Mouse (Mus musculus): ENCODE data around the gene Prrc2a. TPM values are rescaled to one million over a fixed set of nuclear protein-coding genes. Genes with fewer than 3 reads are reported as not detected.

Gene Prrc2a
- polyA plus RNA-seq, 1 experiment from 2014 or later = 51.5 TPM

- peaks cover 84% of the 10 kb centered on the region for H3K36me3 ChIP-seq
- H3K27me3 ChIP-seq = no peaks in the 10 kb centered on the region
- WGBS (ENCODE audit: insufficient replicate concordance) = 83% methylated on average over 7 of the region's 7 CpGs
- DNase-seq = no peak
- no peak for ATAC-seq (ENCODE audit: low read depth)
- H3K27ac ChIP-seq = no peak overlapping the region
- H3K4me3 ChIP-seq (replicated peaks) = no peak overlapping the region
- peaks cover 32% of the 10 kb centered on the region for H3K4me1 ChIP-seq (replicated peaks)
- no peak overlapping the region for H3K9ac ChIP-seq
- H3K4me2 ChIP-seq = no peak overlapping the region
- no peaks in the 10 kb centered on the region for H3K9me3 ChIP-seq (replicated peaks)
Measured at GRCm38 (mm10) chr17:35159638-35160037, 5.1 kb downstream of the Prrc2a start.

- H3K4me1 ChIP-seq (replicated peaks) = peaks cover 33% of the 10 kb centered on the region
- no peak for ATAC-seq (ENCODE audit: low read depth)
- H3K27ac ChIP-seq = no peak overlapping the region
- no peak overlapping the region for H3K9ac ChIP-seq
- H3K4me2 ChIP-seq = no peak overlapping the region
- WGBS (ENCODE audit: insufficient replicate concordance) = 84% methylated on average over 16 of the region's 16 CpGs
- peaks cover 90% of the 10 kb centered on the region for H3K36me3 ChIP-seq
- H3K4me3 ChIP-seq (replicated peaks) = no peak overlapping the region
- no peaks in the 10 kb centered on the region for H3K9me3 ChIP-seq (replicated peaks)
- H3K27me3 ChIP-seq = no peaks in the 10 kb centered on the region
- DNase-seq = no peak
Measured at GRCm38 (mm10) chr17:35158850-35159593, 5.7 kb downstream of the Prrc2a start.

- Histone ChIP-seq H3K27ac (no peak overlapping the region), H3K36me3 (peaks cover 100% of the 10 kb centered on the region), H3K9ac (no peak overlapping the region), H3K27me3 (no peaks in the 10 kb centered on the region), H3K9me3 (replicated peaks) (no peaks in the 10 kb centered on the region), H3K4me3 (replicated peaks) (no peak overlapping the region), H3K4me1 (replicated peaks) (peaks cover 21% of the 10 kb centered on the region), H3K4me2 (no peak overlapping the region)
- ATAC-seq (ENCODE audit: low read depth) = no peak
- 87% methylated on average over 8 of the region's 8 CpGs for WGBS (ENCODE audit: insufficient replicate concordance)
- DNase-seq = no peak
Measured at GRCm38 (mm10) chr17:35157661-35158175, 7.0 kb downstream of the Prrc2a start.

GRCm38 (mm10) chr17:35157254-35157653, 7.4 kb downstream of the Prrc2a start:
- DNase-seq (no peak), ATAC-seq (ENCODE audit: low read depth) (no peak)
- Histone ChIP-seq H3K9ac (no peak overlapping the region), H3K27ac (no peak overlapping the region), H3K4me2 (no peak overlapping the region), H3K27me3 (no peaks in the 10 kb centered on the region), H3K4me3 (replicated peaks) (no peak overlapping the region), H3K9me3 (replicated peaks) (no peaks in the 10 kb centered on the region), H3K4me1 (replicated peaks) (peaks cover 17% of the 10 kb centered on the region), H3K36me3 (peaks cover 100% of the 10 kb centered on the region)
- WGBS (ENCODE audit: insufficient replicate concordance) = 80% methylated on average over 8 of the region's 8 CpGs

- no peak for DNase-seq
Measured at GRCm38 (mm10) chr17:35156461-35157200, 8.1 kb downstream of the Prrc2a start.

GRCm38 (mm10) chr17:35155451-35155850, 9.2 kb downstream of the Prrc2a start:
- ATAC-seq (ENCODE audit: low read depth) (no peak), DNase-seq (no peak)
- Histone ChIP-seq H3K9ac (no peak overlapping the region), H3K4me2 (no peak overlapping the region), H3K27ac (no peak overlapping the region), H3K4me1 (replicated peaks) (0 out of 2 replicates have a peak, but pooled peaks cover 6% of the 10 kb centered on the region), H3K36me3 (peaks cover 99% of the 10 kb centered on the region), H3K27me3 (no peaks in the 10 kb centered on the region), H3K9me3 (replicated peaks) (no peaks in the 10 kb centered on the region), H3K4me3 (replicated peaks) (no peak overlapping the region)
- 90% methylated on average over 12 of the region's 12 CpGs for WGBS (ENCODE audit: insufficient replicate concordance)

More at GRCm38 (mm10) chr17:35156461-35157200, 8.1 kb downstream of the Prrc2a start:
- Histone ChIP-seq H3K27ac (no peak overlapping the region), H3K27me3 (no peaks in the 10 kb centered on the region), H3K4me1 (replicated peaks) (peaks cover 10% of the 10 kb centered on the region), H3K36me3 (peaks cover 100% of the 10 kb centered on the region), H3K9me3 (replicated peaks) (no peaks in the 10 kb centered on the region), H3K4me2 (no peak overlapping the region), H3K4me3 (replicated peaks) (no peak overlapping the region), H3K9ac (no peak overlapping the region)
- WGBS (ENCODE audit: insufficient replicate concordance) = 87% methylated on average over 33 of the region's 33 CpGs
- ATAC-seq (ENCODE audit: low read depth) = no peak

- no peaks in the 10 kb centered on the region for H3K9me3 ChIP-seq (replicated peaks)
- no peak overlapping the region for H3K9ac ChIP-seq
- no peak overlapping the region for H3K4me3 ChIP-seq (replicated peaks)
- 0 out of 2 replicates have a peak, but pooled peaks cover 6% of the 10 kb centered on the region for H3K4me1 ChIP-seq (replicated peaks)
- H3K4me2 ChIP-seq = no peak overlapping the region
- no peak overlapping the region for H3K27ac ChIP-seq
- DNase-seq (no peak), ATAC-seq (ENCODE audit: low read depth) (no peak)
- WGBS (ENCODE audit: insufficient replicate concordance) = 85% methylated on average over 7 of the region's 7 CpGs
- peaks cover 99% of the 10 kb centered on the region for H3K36me3 ChIP-seq
- H3K27me3 ChIP-seq = no peaks in the 10 kb centered on the region
Measured at GRCm38 (mm10) chr17:35154616-35155015, 10.1 kb downstream of the Prrc2a start.

GRCm38 (mm10) chr17:35153931-35154330, 10.8 kb downstream of the Prrc2a start:
- no peak overlapping the region for H3K9ac ChIP-seq
- no peak overlapping the region for H3K4me3 ChIP-seq (replicated peaks)
- H3K27me3 ChIP-seq = no peaks in the 10 kb centered on the region
- WGBS (ENCODE audit: insufficient replicate concordance) = 86% methylated on average over 4 of the region's 4 CpGs
- no peak for DNase-seq
- 0 out of 2 replicates have a peak, but pooled peaks cover 6% of the 10 kb centered on the region for H3K4me1 ChIP-seq (replicated peaks)
- no peaks in the 10 kb centered on the region for H3K9me3 ChIP-seq (replicated peaks)
- no peak for ATAC-seq (ENCODE audit: low read depth)
- peaks cover 99% of the 10 kb centered on the region for H3K36me3 ChIP-seq
- no peak overlapping the region for H3K27ac ChIP-seq
- no peak overlapping the region for H3K4me2 ChIP-seq

- 83% methylated on average over 9 of the region's 9 CpGs for WGBS (ENCODE audit: insufficient replicate concordance)
- Histone ChIP-seq H3K9ac (no peak overlapping the region), H3K4me2 (no peak overlapping the region), H3K36me3 (peaks cover 99% of the 10 kb centered on the region), H3K27ac (no peak overlapping the region), H3K9me3 (replicated peaks) (no peaks in the 10 kb centered on the region), H3K27me3 (no peaks in the 10 kb centered on the region), H3K4me1 (replicated peaks) (0 out of 2 replicates have a peak, but pooled peaks cover 6% of the 10 kb centered on the region), H3K4me3 (replicated peaks) (no peak overlapping the region)
- DNase-seq = no peak
- ATAC-seq (ENCODE audit: low read depth) = no peak
Measured at GRCm38 (mm10) chr17:35153077-35153476, 11.6 kb downstream of the Prrc2a start.

GRCm38 (mm10) chr17:35152121-35152520, 12.6 kb downstream of the Prrc2a start:
- H3K9me3 ChIP-seq (replicated peaks) = no peaks in the 10 kb centered on the region
- peaks cover 98% of the 10 kb centered on the region for H3K36me3 ChIP-seq
- H3K9ac ChIP-seq = no peak overlapping the region
- no peak overlapping the region for H3K4me2 ChIP-seq
- no peak overlapping the region for H3K4me3 ChIP-seq (replicated peaks)
- H3K27me3 ChIP-seq = no peaks in the 10 kb centered on the region
- DNase-seq (no peak), ATAC-seq (ENCODE audit: low read depth) (no peak)
- H3K4me1 ChIP-seq (replicated peaks) = 0 out of 2 replicates have a peak, but pooled peaks cover 6% of the 10 kb centered on the region
- WGBS (ENCODE audit: insufficient replicate concordance) = 93% methylated on average over 4 of the region's 4 CpGs
- H3K27ac ChIP-seq = no peak overlapping the region

GRCm38 (mm10) chr17:35147922-35148639, 16.6 kb downstream of the Prrc2a start:
- Histone ChIP-seq H3K9me3 (replicated peaks) (no peaks in the 10 kb centered on the region), H3K36me3 (peaks cover 98% of the 10 kb centered on the region), H3K27me3 (no peaks in the 10 kb centered on the region), H3K27ac (peak overlapping the region; percentile 38; the same call in 1 of the 2 replicates), H3K4me1 (replicated peaks) (0 out of 2 replicates have a peak, but pooled peaks cover 4% of the 10 kb centered on the region), H3K4me2 (no peak overlapping the region), H3K4me3 (replicated peaks) (no peak overlapping the region), H3K9ac (no peak overlapping the region)
- DNase-seq (no peak), ATAC-seq (ENCODE audit: low read depth) (no peak)
- 63% methylated on average over 5 of the region's 5 CpGs for WGBS (ENCODE audit: insufficient replicate concordance)

All from liver, embryonic 13.5 days (tissue).